Mouse (Mus musculus): ENCODE measurements around the gene Cbs. TPM values are rescaled to one million over a fixed set of nuclear protein-coding genes. Genes with fewer than 3 reads are reported as not detected.

Gene Cbs
- polyA plus RNA-seq, 1 experiment from 2014 or later: not detected

DNA sequence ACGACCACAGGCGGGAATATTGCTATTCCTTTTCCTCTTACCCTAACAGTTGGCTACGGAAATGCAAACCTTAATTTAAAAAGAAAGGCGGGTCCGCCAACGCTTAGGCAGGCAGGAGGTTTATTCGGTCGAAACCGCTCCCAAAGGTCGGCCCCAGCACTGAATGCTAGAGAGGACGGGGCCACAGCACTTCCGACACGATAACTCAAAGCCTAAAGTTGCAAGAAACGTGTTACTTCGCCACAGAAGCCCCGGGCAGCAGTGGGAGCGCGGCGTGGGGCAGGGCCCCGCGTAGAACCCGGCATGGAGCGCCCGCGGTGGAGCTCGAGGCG, 21.1 kb upstream of the Cbs start:
- WGBS (ENCODE audit: missing documents): under 1% methylated on average over 27 of the region's 27 CpGs
- Histone ChIP-seq H3K79me2 (ENCODE audit: inconsistent target) (peaks cover 51% of the 10 kb centered on the region), H3K27ac (peak overlapping the region; percentile 64), H3K36me3 (ENCODE audit: inconsistent target) (peaks cover 19% of the 10 kb centered on the region), H3K4me3 (ENCODE audit: inconsistent target) (peak overlapping the region; percentile 88)

GRCm38 (mm10) chr17:31657141-31657983, 20.3 kb upstream of the Cbs start:
- Histone ChIP-seq H3K79me2 (ENCODE audit: inconsistent target) (peaks cover 59% of the 10 kb centered on the region), H3K36me3 (ENCODE audit: inconsistent target) (peaks cover 26% of the 10 kb centered on the region), H3K4me3 (ENCODE audit: inconsistent target) (peak overlapping the region; percentile 88), H3K27ac (peak overlapping the region; percentile 64)
- WGBS (ENCODE audit: missing documents): 44% methylated on average over 12 of the region's 12 CpGs

DNA sequence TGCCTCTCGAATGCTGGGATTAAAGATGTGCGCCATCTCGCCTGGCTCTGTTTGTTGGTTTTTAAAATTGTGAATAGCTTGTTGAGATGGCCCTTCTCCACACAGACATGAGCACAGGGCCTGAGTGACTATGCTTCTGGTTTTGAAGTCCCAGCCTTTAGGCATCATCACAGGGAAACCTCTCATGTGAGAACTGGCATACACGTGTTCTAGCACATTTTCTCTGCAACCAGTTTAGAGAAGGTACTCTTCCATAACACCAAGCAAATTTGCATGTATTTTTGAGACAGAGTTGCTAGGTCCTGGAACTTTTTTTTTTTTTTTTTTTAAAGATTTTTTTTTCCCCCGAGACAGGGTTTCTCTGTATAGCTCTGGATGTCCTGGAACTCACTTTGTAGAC, 19.6 kb upstream of the Cbs start:
- Histone ChIP-seq H3K4me3 (ENCODE audit: inconsistent target) (no peak overlapping the region; the same call in 1 of the 2 replicates), H3K27ac (no peak overlapping the region)
- 75% methylated on average over 5 of the region's 5 CpGs for WGBS (ENCODE audit: missing documents)

GRCm38 (mm10) chr17:31655366-31655765, 18.3 kb upstream of the Cbs start:
- H3K4me3 ChIP-seq (ENCODE audit: inconsistent target): no peak overlapping the region
- WGBS (ENCODE audit: missing documents): 80% methylated on average over 4 of the region's 4 CpGs
- H3K27ac ChIP-seq: no peak overlapping the region
- peaks cover 77% of the 10 kb centered on the region for H3K79me2 ChIP-seq (ENCODE audit: inconsistent target)
- H3K36me3 ChIP-seq (ENCODE audit: inconsistent target): peaks cover 46% of the 10 kb centered on the region

More for the DNA sequence above, 19.6 kb upstream of the Cbs start:
- H3K36me3 ChIP-seq (ENCODE audit: inconsistent target): peaks cover 33% of the 10 kb centered on the region
- peaks cover 66% of the 10 kb centered on the region for H3K79me2 ChIP-seq (ENCODE audit: inconsistent target)

DNA sequence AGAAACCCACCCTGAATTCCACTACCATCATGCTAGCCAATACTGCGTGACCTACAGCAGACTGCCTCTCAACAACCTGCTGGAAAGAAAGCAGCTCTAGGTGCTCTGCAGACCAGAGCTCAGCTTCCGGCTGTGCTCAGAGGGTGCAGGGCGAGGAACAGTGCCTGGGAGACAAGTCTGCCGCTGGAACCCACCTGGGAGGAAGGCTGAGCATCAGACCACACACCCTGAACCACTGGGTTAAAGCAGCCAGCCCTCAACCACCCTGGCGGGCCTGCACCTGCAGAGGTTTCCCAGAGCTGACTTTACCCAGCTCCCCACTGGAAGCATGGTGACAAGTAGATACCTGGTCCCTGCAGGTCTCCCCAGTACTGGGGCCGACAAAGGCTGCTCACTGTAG, 16.2 kb upstream of the Cbs start:
- Histone ChIP-seq H3K27ac (no peak overlapping the region), H3K4me3 (ENCODE audit: inconsistent target) (no peak overlapping the region), H3K36me3 (ENCODE audit: inconsistent target) (peaks cover 67% of the 10 kb centered on the region), H3K79me2 (ENCODE audit: inconsistent target) (peaks cover 77% of the 10 kb centered on the region)
- WGBS (ENCODE audit: missing documents): 91% methylated on average over 6 of the region's 6 CpGs

- peaks cover 66% of the 10 kb centered on the region for H3K79me2 ChIP-seq (ENCODE audit: inconsistent target)
These were observed 15.1 kb upstream of the Cbs start for GRCm38 (mm10) chr17:31652152-31652551.

DNA sequence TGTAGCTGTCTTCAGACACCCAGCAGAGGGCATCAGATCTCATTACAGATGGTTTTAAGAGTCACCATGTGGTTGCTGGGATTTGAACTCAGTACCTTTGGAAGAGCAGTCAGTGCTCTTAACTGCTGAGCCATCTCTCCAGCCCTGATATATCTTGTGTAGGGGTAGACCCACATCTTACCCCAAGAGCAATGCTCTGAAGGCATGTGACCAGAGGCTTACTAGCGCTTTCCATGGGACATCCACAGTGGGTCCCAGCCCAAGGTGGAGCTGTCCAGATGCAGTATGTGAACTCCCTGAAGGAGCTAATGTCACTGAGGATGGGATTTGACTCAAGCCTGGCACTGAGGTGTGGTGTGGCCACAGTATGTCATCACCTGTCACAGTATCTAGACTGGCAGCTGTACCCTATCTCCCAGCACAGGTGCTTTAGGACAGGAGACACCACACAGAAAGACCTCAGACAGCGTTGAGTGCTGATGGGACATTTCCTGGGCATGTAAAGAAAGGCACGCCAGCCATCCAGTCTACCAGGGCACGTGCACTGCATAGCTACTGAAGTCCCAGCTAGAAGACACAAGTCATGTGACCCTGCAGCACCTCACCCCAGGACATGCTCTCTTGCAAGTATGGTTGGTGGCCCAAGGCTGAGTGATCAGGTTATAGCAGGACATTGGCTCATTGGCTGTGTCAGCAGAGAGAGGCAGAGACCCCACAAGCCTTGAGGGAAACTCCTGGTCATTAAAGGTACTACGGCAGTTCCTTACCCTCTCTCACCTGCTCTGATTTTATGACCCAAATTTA, 9.4 kb upstream of the Cbs start:
- Histone ChIP-seq H3K27ac (no peak overlapping the region), H3K4me3 (ENCODE audit: inconsistent target) (no peak overlapping the region), H3K79me2 (ENCODE audit: inconsistent target) (peaks cover 9% of the 10 kb centered on the region; the same call in 1 of the 2 replicates), H3K36me3 (ENCODE audit: inconsistent target) (peaks cover 53% of the 10 kb centered on the region)
- WGBS (ENCODE audit: missing documents): 94% methylated on average over 5 of the region's 5 CpGs

More at GRCm38 (mm10) chr17:31652152-31652551, 15.1 kb upstream of the Cbs start:
- Histone ChIP-seq H3K27ac (no peak overlapping the region), H3K36me3 (ENCODE audit: inconsistent target) (peaks cover 78% of the 10 kb centered on the region), H3K4me3 (ENCODE audit: inconsistent target) (no peak overlapping the region)
- WGBS (ENCODE audit: missing documents): 89% methylated on average over 14 of the region's 14 CpGs

- 71% methylated on average over 2 of the region's 4 CpGs for WGBS (ENCODE audit: missing documents)
- no peak overlapping the region for H3K27ac ChIP-seq
- H3K4me3 ChIP-seq (ENCODE audit: inconsistent target): no peak overlapping the region
- H3K79me2 ChIP-seq (ENCODE audit: inconsistent target): no peaks in the 10 kb centered on the region
- H3K36me3 ChIP-seq (ENCODE audit: inconsistent target): peaks cover 18% of the 10 kb centered on the region
These were observed 5.9 kb upstream of the Cbs start for GRCm38 (mm10) chr17:31642913-31643312.

DNA sequence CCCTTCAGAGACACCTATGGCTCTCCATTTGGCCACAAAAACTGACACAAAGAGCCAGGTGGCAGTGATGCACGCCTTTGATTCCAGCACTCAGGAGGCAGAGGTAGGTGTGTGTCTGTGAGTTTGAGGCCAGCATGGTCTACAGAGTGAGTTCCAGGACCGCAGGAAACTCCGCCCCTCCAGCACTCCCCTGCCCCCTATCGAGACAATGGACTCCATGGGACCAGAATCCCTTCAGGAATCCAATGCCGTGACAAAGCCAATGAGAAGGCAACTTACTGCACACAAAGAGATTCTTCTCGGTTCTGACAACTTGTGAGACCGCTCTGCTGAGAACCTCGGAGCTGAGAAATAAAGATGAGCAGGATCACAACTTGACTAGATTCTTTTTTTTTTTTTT, 5.3 kb upstream of the Cbs start:
- Histone ChIP-seq H3K4me3 (ENCODE audit: inconsistent target) (no peak overlapping the region), H3K27ac (no peak overlapping the region), H3K36me3 (ENCODE audit: inconsistent target) (peaks cover 12% of the 10 kb centered on the region), H3K79me2 (ENCODE audit: inconsistent target) (no peaks in the 10 kb centered on the region)
- WGBS (ENCODE audit: missing documents): 75% methylated on average over 8 of the region's 8 CpGs

DNA sequence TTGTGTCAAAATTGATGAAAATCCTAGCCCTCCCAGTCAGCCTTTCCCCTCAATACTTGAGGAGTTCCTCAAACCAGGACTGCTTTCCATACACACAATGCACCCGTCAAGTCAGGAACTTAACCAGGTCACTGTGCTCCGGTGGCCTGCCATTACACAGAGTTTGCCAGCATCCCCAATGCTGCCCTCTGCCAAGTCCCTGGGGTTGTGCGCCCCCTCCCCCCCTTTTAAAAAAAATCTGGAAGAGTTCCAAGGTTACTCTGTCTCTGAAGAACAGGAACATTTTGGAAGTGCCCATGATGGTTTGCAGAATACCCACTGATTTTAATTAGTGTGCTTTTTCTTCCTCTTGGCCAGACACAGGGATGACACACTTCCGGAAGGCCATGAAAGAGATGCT, 2.6 kb upstream of the Cbs start:
- Histone ChIP-seq H3K27ac (no peak overlapping the region), H3K4me3 (ENCODE audit: inconsistent target) (no peak overlapping the region), H3K36me3 (ENCODE audit: inconsistent target) (no peaks in the 10 kb centered on the region), H3K79me2 (ENCODE audit: inconsistent target) (no peaks in the 10 kb centered on the region)
- WGBS (ENCODE audit: missing documents): 61% methylated on average over 4 of the region's 4 CpGs

GRCm38 (mm10) chr17:31637866-31638570, 980 bp upstream of the Cbs start:
- Histone ChIP-seq H3K79me2 (ENCODE audit: inconsistent target) (no peaks in the 10 kb centered on the region), H3K27ac (no peak overlapping the region), H3K4me3 (ENCODE audit: inconsistent target) (no peak overlapping the region), H3K36me3 (ENCODE audit: inconsistent target) (no peaks in the 10 kb centered on the region)
- 82% methylated on average over 7 of the region's 9 CpGs for WGBS (ENCODE audit: missing documents)

GRCm38 (mm10) chr17:31636277-31636941, 629 bp downstream of the Cbs start:
- WGBS (ENCODE audit: missing documents): 18% methylated on average over 43 of the region's 45 CpGs
- Histone ChIP-seq H3K27ac (no peak overlapping the region), H3K36me3 (ENCODE audit: inconsistent target) (no peaks in the 10 kb centered on the region), H3K79me2 (ENCODE audit: inconsistent target) (no peaks in the 10 kb centered on the region), H3K4me3 (ENCODE audit: inconsistent target) (no peak overlapping the region)

- H3K4me3 ChIP-seq (ENCODE audit: inconsistent target): no peak overlapping the region
- no peaks in the 10 kb centered on the region for H3K36me3 ChIP-seq (ENCODE audit: inconsistent target)
- WGBS (ENCODE audit: missing documents): 88% methylated on average over 10 of the region's 11 CpGs
- H3K79me2 ChIP-seq (ENCODE audit: inconsistent target): no peaks in the 10 kb centered on the region
- H3K27ac ChIP-seq: no peak overlapping the region
These were observed 1.3 kb downstream of the Cbs start for GRCm38 (mm10) chr17:31635781-31636180.

GRCm38 (mm10) chr17:31634896-31635295, 2.1 kb downstream of the Cbs start:
- WGBS (ENCODE audit: missing documents): 80% methylated on average over 5 of the region's 5 CpGs
- Histone ChIP-seq H3K4me3 (ENCODE audit: inconsistent target) (no peak overlapping the region), H3K27ac (no peak overlapping the region), H3K36me3 (ENCODE audit: inconsistent target) (no peaks in the 10 kb centered on the region), H3K79me2 (ENCODE audit: inconsistent target) (no peaks in the 10 kb centered on the region)

All from macrophage (primary cell).